Comparison of ENCODE assay signal across 20 mouse cellular contexts in the genomic region with DNA sequence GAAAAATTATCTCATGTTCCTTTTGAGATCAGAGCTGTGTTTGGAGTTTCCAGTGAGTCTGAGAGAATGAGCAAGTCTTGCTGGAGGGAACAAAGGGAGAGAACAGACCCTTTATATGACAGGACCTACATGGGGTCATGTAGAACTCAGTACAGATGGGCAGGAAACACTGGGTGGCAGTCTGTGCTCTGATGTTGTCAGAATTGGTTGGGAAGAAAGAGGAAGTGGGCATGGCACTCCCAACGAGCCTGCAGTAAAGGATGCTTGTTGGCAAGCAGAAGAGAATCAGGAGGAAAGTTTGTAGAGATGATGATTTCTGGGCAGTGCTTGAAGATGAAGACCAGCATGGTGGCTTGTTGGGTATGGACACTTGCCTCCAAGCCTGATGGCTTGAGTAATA.
DNase-seq lines count a peak whose midpoint lies in the region; ATAC-seq lines count a peak whose summit lies in the region.
"Had no signal": no experiment of that assay in that cellular context is flagged by ENCODE, and none has a peak within 500 bp of the region (broad histone marks: within the 10 kb centered on the region; RNA-seq: fewer than 3 reads in every experiment).

No protein-coding gene starts in this region.

- DNase-seq in lung, postnatal 10 days = no peak
- no peak for DNase-seq in adrenal gland, adult 18-20 months (ENCODE audit: low spot score in 2 of 2)
- DNase-seq in heart, postnatal 4 days = no peak
- DNase-seq: adrenal gland, adult 2 months; adrenal gland, postnatal 10 days; adrenal gland, postnatal 25 days; cerebellum, adult 11 months; cerebellum, adult 18-20 months; cerebellum, adult 8-10 months; cerebellum, adult 9-11 months; cerebellum, postnatal 14 days; cerebellum, postnatal 36 days; forebrain, postnatal 0 days had no signal

- ATAC-seq in common myeloid progenitor, adult 5-6 weeks (replicated peaks; ENCODE audit: low read depth, poor library complexity, severe bottlenecking) = peak; percentile 97
- ATAC-seq in hematopoietic stem cell, adult 5-6 weeks (replicated peaks in 1 of 2; ENCODE audit: insufficient read depth in 1 of 2, low FRiP score in 2 of 2, low TSS enrichment in 1 of 2, low read depth in 1 of 2, poor library complexity in 2 of 2, severe bottlenecking in 2 of 2) = peak; percentile 74 to 82
- ATAC-seq in megakaryocyte progenitor cell, adult 5-6 weeks (replicated peaks; ENCODE audit: poor library complexity) = peak; percentile 91
- ATAC-seq: activated CD4-positive, CD25-positive, alpha-beta regulatory T cell, adult 4 months; forebrain, embryonic 13.5 days; forebrain, embryonic 15.5 days; forebrain, postnatal 0 days; Patski had no signal
